In the genomic region with DNA sequence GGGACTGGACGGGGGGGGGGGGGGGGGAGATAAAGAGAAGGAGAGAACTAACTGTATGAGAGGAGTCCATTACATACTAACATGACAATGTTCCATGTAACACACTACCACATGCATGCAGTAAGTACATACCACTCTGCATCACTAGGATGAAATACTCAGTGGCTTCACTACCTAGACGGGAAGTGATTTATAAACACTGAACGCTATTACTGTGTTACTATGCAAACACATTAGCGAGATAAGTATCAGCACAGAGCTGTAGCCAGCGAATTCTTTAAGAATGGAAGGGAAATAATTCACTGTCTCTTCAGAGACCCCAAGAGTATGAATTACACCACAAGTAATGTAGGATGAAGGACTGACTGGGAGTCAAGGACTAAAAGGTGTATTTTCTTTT, we compare ENCODE assay signal across 17 mouse cellular contexts. TPM values are rescaled to one million over a fixed set of nuclear protein-coding genes. Genes with fewer than 3 reads are reported as not detected.
DNase-seq lines count a peak whose midpoint lies in the region; ATAC-seq and TF ChIP-seq lines count a peak whose summit lies in the region.
"Had no signal": no experiment of that assay in that cellular context is flagged by ENCODE, and none has a peak within 500 bp of the region (broad histone marks: within the 10 kb centered on the region; RNA-seq: fewer than 3 reads in every experiment).

No protein-coding gene starts in this region.

- no peak overlapping the region for H3K27ac ChIP-seq in intestine, embryonic 16.5 days (ENCODE audit: low read length)
- no peak overlapping the region for H3K27ac ChIP-seq in intestine, postnatal 0 days (ENCODE audit: low read depth, low read length)
- H3K27ac ChIP-seq in kidney, postnatal 0 days = no peak overlapping the region
- H3K27ac ChIP-seq in neural tube, embryonic 14.5 days (ENCODE audit: low read depth, low read length) = no peak overlapping the region
- H3K27ac ChIP-seq: embryonic facial prominence, embryonic 13.5 days; gastrocnemius, adult 2 months; heart, embryonic 13.5 days had no signal

- no peak overlapping the region for H3K4me3 ChIP-seq in intestine, embryonic 16.5 days (ENCODE audit: low read length)
- no peak overlapping the region for H3K4me3 ChIP-seq in intestine, postnatal 0 days (ENCODE audit: low read depth, low read length)
- H3K4me3 ChIP-seq in kidney, postnatal 0 days (replicated peaks; ENCODE audit: low read depth, low read length) = no peak overlapping the region
- H3K4me3 ChIP-seq in neural tube, embryonic 14.5 days (ENCODE audit: low read depth, low read length) = no peak overlapping the region
- H3K4me3 ChIP-seq: embryonic facial prominence, embryonic 13.5 days; gastrocnemius, adult 2 months; heart, embryonic 13.5 days had no signal

- no peak overlapping the region for H3K4me2 ChIP-seq in intestine, embryonic 16.5 days (ENCODE audit: low read depth, low read length)
- no peak overlapping the region for H3K4me2 ChIP-seq in intestine, postnatal 0 days (replicated peaks; ENCODE audit: low read depth)
- no peak overlapping the region for H3K4me2 ChIP-seq in kidney, postnatal 0 days (ENCODE audit: low read length)
- H3K4me2 ChIP-seq in neural tube, embryonic 14.5 days (ENCODE audit: low read depth, low read length) = no peak overlapping the region
- H3K4me2 ChIP-seq: embryonic facial prominence, embryonic 13.5 days; heart, embryonic 13.5 days had no signal

- H3K9me3 ChIP-seq in intestine, embryonic 16.5 days (ENCODE audit: control insufficient read depth, low read length) = no peaks in the 10 kb centered on the region
- no peaks in the 10 kb centered on the region for H3K9me3 ChIP-seq in intestine, postnatal 0 days (ENCODE audit: control insufficient read depth)
- no peaks in the 10 kb centered on the region for H3K9me3 ChIP-seq in kidney, postnatal 0 days (replicated peaks; ENCODE audit: low read length)
- H3K9me3 ChIP-seq in neural tube, embryonic 14.5 days (ENCODE audit: control insufficient read depth, low read length) = no peaks in the 10 kb centered on the region
- H3K9me3 ChIP-seq: embryonic facial prominence, embryonic 13.5 days; heart, embryonic 13.5 days had no signal

- no peaks in the 10 kb centered on the region for H3K27me3 ChIP-seq in intestine, embryonic 16.5 days (replicated peaks; ENCODE audit: control insufficient read depth, insufficient read depth, low read length)
- H3K27me3 ChIP-seq in intestine, postnatal 0 days (replicated peaks; ENCODE audit: control insufficient read depth, insufficient read depth, low read length) = no peaks in the 10 kb centered on the region
- no peaks in the 10 kb centered on the region for H3K27me3 ChIP-seq in kidney, postnatal 0 days (ENCODE audit: insufficient read depth, low read length)
- no peaks in the 10 kb centered on the region for H3K27me3 ChIP-seq in neural tube, embryonic 14.5 days (ENCODE audit: control insufficient read depth, insufficient read depth, low read length)
- H3K27me3 ChIP-seq: CH12.LX; embryonic facial prominence, embryonic 13.5 days; heart, embryonic 13.5 days had no signal

- no peaks in the 10 kb centered on the region for H3K36me3 ChIP-seq in intestine, embryonic 16.5 days (ENCODE audit: control insufficient read depth, insufficient read depth, low read length)
- no peaks in the 10 kb centered on the region for H3K36me3 ChIP-seq in intestine, postnatal 0 days (ENCODE audit: control insufficient read depth, insufficient read depth)
- H3K36me3 ChIP-seq in kidney, postnatal 0 days (ENCODE audit: insufficient read depth, low read length) = no peaks in the 10 kb centered on the region
- H3K36me3 ChIP-seq in neural tube, embryonic 14.5 days (ENCODE audit: control insufficient read depth, insufficient read depth, low read length) = no peaks in the 10 kb centered on the region
- H3K36me3 ChIP-seq: embryonic facial prominence, embryonic 13.5 days; heart, embryonic 13.5 days had no signal

- peak; percentile 52 for DNase-seq in kidney, postnatal 0 days (ENCODE audit: low spot score)
- no peak for DNase-seq in kidney, adult 11 months
- peak; percentile 15 for DNase-seq in MN1 (ENCODE audit: low spot score)
- DNase-seq: adrenal gland, adult 2 months; adrenal gland, postnatal 25 days; cerebellum, adult 18-20 months; cerebellum, adult 9-11 months; cerebellum, postnatal 36 days; gastrocnemius, adult 2 months; gastrocnemius, postnatal 25 days; heart, postnatal 36 days had no signal

- no peak for TF ChIP-seq CTCF in intestine, postnatal 0 days (IDR thresholded peaks at IDR 0.05; ENCODE audit: low read depth)
- TF ChIP-seq CTCF in kidney, postnatal 0 days (IDR thresholded peaks at IDR 0.05; ENCODE audit: low read depth) = no peak

- ATAC-seq in intestine, embryonic 16.5 days = 0 out of 2 replicates have a peak, but pooled peaks have one; percentile 40
- ATAC-seq in intestine, postnatal 0 days = no peak
- no peak for ATAC-seq in kidney, postnatal 0 days (replicated peaks; ENCODE audit: low FRiP score, low read depth)
- peak; percentile 52; the same call in 1 of the 2 replicates for ATAC-seq in neural tube, embryonic 14.5 days (ENCODE audit: low read depth)

- peaks cover 3% of the 10 kb centered on the region for H3K4me1 ChIP-seq in intestine, embryonic 16.5 days (ENCODE audit: control insufficient read depth, insufficient read depth, low read length)
- no peaks in the 10 kb centered on the region for H3K4me1 ChIP-seq in intestine, postnatal 0 days (replicated peaks; ENCODE audit: control insufficient read depth, insufficient read depth, low read length)
- no peaks in the 10 kb centered on the region; the same call in 1 of the 2 replicates for H3K4me1 ChIP-seq in kidney, postnatal 0 days (replicated peaks; ENCODE audit: insufficient read depth, low read length)
- 0 out of 2 replicates have a peak, but pooled peaks cover 7% of the 10 kb centered on the region for H3K4me1 ChIP-seq in neural tube, embryonic 14.5 days (ENCODE audit: control insufficient read depth, insufficient read depth, low read length)

- H3K9ac ChIP-seq in intestine, embryonic 16.5 days (ENCODE audit: low read depth, low read length) = no peak overlapping the region
- H3K9ac ChIP-seq in intestine, postnatal 0 days (ENCODE audit: low read depth, low read length) = no peak overlapping the region
- no peak overlapping the region for H3K9ac ChIP-seq in kidney, postnatal 0 days (ENCODE audit: low read depth, low read length)
- H3K9ac ChIP-seq in neural tube, embryonic 14.5 days (replicated peaks; ENCODE audit: low read depth, low read length) = no peak overlapping the region
- H3K9ac ChIP-seq: embryonic facial prominence, embryonic 13.5 days; heart, embryonic 13.5 days had no signal

- 20% methylated on average over 5 of the region's 5 CpGs for WGBS in intestine, embryonic 16.5 days
- WGBS in intestine, postnatal 0 days = 17% methylated on average over 5 of the region's 5 CpGs
- 21% methylated on average over 5 of the region's 5 CpGs for WGBS in kidney, postnatal 0 days
- WGBS in neural tube, embryonic 14.5 days = 46% methylated on average over 5 of the region's 5 CpGs

RNA-seq across cellular contexts. Expression of a gene that starts 51.1 kb away (rescaled TPM):
- 6.2 and 6.4 TPM in 2 replicates for polyA plus RNA-seq in intestine, embryonic 16.5 days (2015; fragmentation: Nextera tagmentation; extraction: Ambion mirVana)
- polyA plus RNA-seq in intestine, postnatal 0 days (2015; fragmentation: Nextera tagmentation; extraction: Ambion mirVana) = 6.1 and 6.9 TPM in 2 replicates
- 9.7 and 10.4 TPM in 2 replicates for polyA plus RNA-seq in kidney, postnatal 0 days (2015; fragmentation: Nextera tagmentation; extraction: Ambion mirVana)
- polyA plus RNA-seq in neural tube, embryonic 14.5 days (2014; fragmentation: Nextera tagmentation; extraction: Ambion mirVana) = 17.0 and 18.6 TPM in 2 replicates

RNA-seq across cellular contexts. Expression of a gene that starts 51.2 kb away (rescaled TPM):
- 597 and 626 TPM in 2 replicates for polyA plus RNA-seq in intestine, embryonic 16.5 days (2015; fragmentation: Nextera tagmentation; extraction: Ambion mirVana)
- 504 and 571 TPM in 2 replicates for polyA plus RNA-seq in intestine, postnatal 0 days (2015; fragmentation: Nextera tagmentation; extraction: Ambion mirVana)
- polyA plus RNA-seq in kidney, postnatal 0 days (2015; fragmentation: Nextera tagmentation; extraction: Ambion mirVana) = 840 and 861 TPM in 2 replicates
- polyA plus RNA-seq in neural tube, embryonic 14.5 days (2014; fragmentation: Nextera tagmentation; extraction: Ambion mirVana) = 485 and 490 TPM in 2 replicates

Comparison
In these comparisons a context has a peak if more than half of its experiments do, and no peak if none do; other contexts are left out.
1. ATAC-seq: peak in intestine, embryonic 16.5 days (single experiment) and neural tube, embryonic 14.5 days (single experiment); none in intestine, postnatal 0 days (single experiment) and kidney, postnatal 0 days (single experiment).